Mouse (Mus musculus) T-helper 17 cell (primary cell): ENCODE data around the gene Acot7.

Experiments
- in situ Hi-C, 2 experiments: fragments of 300-600 bp; cut with MboI, MseI; formaldehyde crosslinking; loops; 1 replicate in 1 of 2; 2 replicates in 1 of 2; pipeline ENCODE4 v1.15.1; 2025; ENCODE audit warnings: high pct_unique_total_duplicates in 2 of 2

Gene Acot7

DNA sequence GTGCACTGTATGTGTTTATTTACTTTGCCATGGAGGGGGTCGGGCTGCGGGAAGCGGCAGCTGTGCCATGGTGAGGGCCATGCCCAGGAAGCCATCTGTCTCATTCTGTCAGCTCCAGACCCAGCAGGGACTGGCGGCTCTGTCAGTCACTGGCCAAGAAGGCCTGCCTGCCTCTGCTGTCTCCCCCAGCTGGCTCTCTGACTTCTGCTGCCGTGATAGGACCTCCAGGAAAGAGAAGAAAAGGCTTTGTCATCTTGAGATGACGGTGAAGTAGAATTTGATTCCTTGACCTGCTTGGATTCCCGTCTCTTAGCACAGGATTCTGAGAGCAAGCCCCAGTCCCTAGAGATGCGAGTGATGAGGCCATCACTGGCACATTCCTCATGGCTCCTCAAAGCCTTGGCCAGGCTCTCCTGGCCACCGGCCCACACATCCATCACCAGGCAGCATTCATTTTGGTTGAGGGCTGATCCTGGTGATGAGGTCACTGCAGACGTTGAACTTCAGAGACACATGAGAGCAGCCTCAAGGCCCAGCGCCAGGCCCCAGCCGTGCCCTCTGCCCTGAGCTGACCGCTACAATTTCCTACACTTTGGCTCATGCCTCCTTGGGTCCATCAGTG lies 89.9 kb downstream of the Acot7 start:
- in situ Hi-C loops = no loop called here

DNA sequence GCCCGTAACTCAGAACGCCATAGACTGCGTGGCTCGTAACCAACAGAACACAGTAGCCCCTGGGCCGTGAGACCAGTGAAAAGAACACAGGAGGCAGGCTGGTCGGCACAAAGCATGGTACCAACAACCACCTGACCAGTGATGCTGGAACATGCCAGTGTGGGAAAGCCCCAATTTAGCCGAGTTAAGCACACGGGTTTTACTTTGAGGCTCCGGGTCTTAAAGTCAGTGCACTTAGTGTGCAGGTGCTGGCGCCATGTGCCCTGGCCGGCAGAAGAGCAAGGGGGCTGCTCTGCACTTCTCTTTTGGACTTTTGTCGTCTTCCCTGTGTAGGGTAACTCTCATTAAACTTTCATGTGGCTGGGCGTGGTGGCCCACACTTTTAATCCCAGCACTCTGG lies 92.0 kb downstream of the Acot7 start:
- in situ Hi-C loops = loop anchor here in 1 of 2 experiments (10.0 kb wide), 1 partner anchor 1875 kb away; the partner anchor contains the start of genes Trp73 and Wrap73

DNA sequence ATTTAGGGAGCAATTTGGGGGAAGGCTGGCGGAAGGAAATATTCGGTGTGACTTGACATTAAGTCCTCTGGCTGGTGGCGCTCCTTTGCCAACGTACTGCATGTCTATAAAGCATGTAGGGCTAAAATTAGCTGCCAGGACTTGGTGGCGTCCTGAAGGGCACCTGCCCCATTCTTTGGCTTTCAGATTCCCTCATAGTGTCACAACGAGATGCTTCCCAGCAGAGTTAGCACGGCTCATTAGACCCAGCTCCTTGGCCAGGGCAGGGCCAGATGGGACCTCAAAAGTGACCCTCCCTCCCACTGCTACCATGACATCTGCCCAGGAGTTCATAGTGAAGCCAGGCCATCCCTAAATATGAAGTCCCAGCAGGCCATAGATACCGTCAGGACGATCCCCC lies 92.7 kb downstream of the Acot7 start:
- in situ Hi-C loops = loop anchor here in 1 of 2 experiments (10.0 kb wide), 1 partner anchor 1874 kb away; the partner anchor contains the start of genes Trp73 and Wrap73

DNA sequence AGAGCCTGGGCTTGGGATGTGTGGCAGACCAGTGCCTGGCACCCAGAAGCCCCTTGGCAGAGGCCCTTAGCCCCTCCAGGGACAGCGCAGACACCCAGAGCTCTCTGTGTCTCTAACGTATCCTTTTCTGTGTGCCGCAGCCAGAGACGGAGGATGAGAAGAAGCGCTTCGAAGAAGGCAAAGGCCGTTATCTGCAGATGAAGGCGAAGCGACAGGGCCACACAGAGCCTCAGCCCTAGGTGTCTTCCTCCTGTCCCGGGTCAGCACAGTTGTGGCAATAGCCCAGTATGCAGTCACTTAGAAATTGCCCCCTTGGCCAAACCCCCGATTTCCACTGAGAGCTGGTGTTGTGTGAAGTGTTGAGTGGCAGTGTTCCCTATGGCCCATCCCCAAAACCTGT lies 93.4 kb downstream of the Acot7 start:
- in situ Hi-C loops = loop anchor here in 1 of 2 experiments (10.0 kb wide), 1 partner anchor 1873 kb away; the partner anchor contains the start of genes Trp73 and Wrap73

DNA sequence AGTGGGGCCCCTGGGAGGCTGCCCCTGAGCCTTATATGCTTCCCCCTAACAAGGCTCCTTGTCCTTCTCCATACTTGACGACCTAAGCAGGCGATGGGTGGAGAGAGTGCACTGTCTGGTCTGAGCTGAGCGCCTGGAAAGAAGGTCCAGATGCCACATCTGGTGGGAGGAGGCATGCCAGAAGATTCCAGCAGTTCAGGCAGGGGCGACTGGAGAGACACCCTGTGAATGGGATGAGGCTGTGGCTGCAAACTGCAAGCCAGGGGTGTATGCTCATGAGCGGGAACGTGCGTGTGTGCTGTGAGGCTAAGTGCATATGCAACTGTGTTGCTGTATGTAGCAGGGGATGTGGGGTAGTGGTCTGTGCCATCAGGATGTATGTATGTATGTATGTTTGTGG lies 94.1 kb downstream of the Acot7 start:
- in situ Hi-C loops = loop anchor here in 1 of 2 experiments (10.0 kb wide), 1 partner anchor 1873 kb away; the partner anchor contains the start of genes Trp73 and Wrap73

DNA sequence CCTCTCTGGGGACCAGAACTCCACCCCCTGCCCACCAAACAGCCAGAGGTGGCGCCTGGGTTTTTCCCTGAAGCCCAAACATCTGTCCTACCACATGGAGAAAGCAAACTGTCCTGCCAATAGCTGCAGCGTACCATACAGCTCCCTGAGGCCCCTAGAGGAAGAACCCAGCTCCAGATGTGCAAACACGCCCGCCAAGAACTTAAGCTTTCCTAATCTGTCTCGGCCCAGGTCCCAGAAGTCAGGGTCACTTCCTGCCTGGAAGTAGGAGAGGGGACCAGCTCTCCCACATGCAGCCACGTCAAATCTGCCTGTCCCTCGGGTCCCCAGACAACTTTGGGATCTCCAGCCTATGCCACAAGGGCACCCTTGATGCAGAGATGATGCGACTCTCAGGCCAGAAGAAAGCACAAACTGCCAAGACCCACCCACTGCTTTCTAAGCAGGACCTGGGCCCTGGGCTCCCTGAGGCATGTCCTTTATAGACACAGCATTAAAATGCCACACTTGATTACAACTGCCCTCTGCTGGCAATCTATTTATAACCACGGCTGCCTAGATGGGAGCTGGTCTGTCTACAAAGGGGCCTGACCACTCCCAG lies 94.6 kb downstream of the Acot7 start:
- in situ Hi-C loops = loop anchor here in 1 of 2 experiments (10.0 kb wide), 1 partner anchor 1872 kb away; the partner anchor contains the start of genes Trp73 and Wrap73

DNA sequence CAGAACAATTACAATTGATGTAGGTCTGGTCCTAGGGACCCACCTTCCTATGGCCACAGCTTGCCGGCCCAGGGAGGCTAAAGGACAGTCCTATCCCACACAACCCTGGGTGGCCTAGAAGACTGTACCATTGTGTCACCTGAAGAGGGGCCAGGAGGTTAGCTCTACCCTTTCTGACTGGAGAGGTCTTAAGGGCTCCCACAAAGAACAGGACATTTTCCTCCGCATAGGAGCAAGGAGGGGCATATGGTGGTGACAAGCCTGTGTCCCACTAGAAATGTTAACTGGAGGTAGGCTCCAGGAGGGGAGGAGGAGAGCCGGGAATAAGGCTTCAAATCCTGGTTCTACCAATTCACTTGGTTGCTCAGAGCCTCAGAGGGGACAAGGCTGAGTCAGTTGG lies 95.3 kb downstream of the Acot7 start:
- in situ Hi-C loops = loop anchor here in 1 of 2 experiments (10.0 kb wide), 1 partner anchor 1872 kb away; the partner anchor contains the start of genes Trp73 and Wrap73

DNA sequence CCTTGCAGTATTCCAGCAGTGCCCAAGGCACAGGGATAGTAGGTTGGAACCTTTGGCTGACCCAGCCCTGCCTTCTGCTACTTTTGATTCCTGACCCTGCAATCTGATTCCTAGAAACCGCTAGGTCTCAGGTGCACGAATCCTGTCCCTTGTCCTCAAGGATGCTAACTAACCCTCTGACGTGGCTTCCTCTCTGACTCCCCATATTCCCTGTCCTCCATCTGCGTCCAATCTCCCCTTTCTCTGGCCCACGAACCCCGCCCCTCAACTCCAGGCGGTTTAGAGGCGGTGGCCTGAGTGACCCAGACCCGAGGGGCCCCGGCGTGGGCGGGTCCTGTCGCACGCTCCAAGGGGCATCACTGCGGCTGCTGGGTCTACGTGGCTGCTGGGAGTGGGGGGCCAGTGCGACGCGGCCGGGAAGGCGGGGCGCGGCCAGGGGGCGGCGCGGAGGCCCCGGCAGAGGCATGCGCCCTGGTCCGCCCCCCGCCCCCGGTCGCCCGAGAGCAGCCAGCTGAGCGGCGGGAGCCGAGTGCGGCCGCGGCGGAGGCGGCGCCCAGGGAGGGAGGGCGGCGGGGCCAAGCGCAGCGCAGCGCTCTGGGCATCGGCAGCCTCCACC lies 95.8 kb downstream of the Acot7 start, which contains the start of gene Gpr153:
Gene Gpr153, plus strand, starts transcription at position 612 of the 616 bp plus-strand sequence.
- in situ Hi-C loops = loop anchor here in 1 of 2 experiments (10.0 kb wide), 1 partner anchor 1871 kb away; the partner anchor contains the start of genes Trp73 and Wrap73

DNA sequence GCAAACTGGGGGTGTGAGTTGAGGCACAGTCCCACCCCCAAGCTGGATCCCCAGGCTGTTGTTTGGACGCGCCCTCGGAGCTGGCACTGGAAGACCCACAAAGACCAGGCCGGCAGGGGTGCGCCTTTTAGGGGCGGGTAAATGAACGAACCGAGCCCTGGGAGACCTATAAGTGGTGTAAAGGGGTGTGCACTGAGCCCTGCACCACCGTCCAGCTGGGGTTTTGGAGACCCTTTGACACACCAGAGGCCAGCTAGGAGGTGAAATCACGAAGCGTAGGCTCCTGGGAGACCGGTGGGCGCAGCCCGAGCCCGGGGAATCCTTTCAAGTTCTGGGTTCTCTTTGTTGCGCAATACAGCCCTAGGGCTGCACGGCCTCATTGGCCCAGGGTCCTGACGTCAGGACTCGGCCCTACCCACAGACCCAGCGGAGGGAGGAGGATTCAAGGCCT lies 96.8 kb downstream of the Acot7 start:
- in situ Hi-C loops = loop anchor here in 1 of 2 experiments (10.0 kb wide), 1 partner anchor 1870 kb away; the partner anchor contains the start of genes Trp73 and Wrap73

DNA sequence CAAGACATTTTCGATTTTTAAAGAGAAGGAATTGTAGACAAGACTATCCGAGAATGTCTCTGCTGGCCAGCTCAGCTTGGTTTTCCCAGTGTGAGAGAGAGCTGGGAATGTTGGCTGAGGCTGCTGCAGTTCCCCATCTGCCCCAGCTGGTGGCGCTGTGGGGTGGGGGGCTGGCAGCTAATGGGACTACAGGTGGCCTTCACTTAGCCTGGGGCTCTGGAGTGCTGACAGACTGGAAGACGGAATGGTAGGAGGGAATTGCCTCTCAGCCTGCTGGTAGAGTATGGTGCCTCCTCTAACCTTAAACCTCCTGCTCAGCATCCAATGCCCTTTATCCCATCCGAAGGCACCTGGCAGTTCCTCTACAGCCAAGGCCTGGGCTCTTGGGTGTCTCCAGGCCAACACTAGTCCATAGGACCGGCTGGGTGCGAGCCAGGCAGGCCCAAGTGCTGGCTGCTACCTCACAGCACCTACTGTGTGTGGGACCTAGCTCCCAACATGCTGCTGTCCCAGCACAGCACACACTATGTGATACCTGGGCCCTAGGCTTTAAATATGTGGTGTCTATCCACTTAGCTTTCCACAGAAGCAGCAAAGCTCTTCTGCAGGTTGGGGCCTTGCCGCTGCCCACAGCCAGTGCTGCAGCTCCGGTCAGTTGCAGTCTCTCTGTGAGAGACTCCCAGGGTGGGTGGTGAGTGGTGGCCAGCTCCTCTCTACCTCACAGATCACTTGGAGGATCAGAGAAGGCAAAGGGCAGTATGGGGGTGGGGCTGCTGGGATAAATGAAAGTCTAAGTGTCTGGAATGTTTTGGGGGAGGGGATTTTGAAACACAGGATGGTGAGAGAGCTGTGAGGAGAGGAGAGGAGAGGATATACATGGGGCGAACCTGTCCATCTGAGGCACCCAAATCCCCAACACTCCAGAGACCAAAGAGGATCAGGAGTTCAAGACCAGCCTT lies 98.7 kb downstream of the Acot7 start:
- in situ Hi-C loops = loop anchor here in 1 of 2 experiments (10.0 kb wide), 1 partner anchor 1868 kb away; the partner anchor contains the start of genes Trp73 and Wrap73

DNA sequence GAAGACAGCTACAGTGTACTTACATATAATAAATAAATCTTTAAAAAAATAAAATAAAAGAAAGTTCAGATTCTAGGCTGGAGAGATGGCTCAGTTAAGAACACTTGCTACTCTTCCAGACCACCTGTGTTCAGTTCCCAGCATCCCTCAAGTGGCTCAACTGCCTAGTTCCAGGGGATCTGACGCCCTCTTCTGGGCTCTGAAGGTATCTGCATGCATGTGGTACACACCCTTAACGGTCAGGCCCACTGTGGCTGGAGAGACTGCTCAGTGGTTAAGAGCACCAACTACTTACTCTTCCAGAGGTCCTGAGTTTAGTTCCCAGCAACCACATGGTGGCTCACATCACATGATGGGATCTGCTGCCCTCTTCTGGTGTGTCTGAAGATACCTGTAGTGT lies 100.0 kb downstream of the Acot7 start:
- in situ Hi-C loops = loop anchor here in 1 of 2 experiments (10.0 kb wide), 1 partner anchor 1867 kb away; the partner anchor contains the start of genes Trp73 and Wrap73

DNA sequence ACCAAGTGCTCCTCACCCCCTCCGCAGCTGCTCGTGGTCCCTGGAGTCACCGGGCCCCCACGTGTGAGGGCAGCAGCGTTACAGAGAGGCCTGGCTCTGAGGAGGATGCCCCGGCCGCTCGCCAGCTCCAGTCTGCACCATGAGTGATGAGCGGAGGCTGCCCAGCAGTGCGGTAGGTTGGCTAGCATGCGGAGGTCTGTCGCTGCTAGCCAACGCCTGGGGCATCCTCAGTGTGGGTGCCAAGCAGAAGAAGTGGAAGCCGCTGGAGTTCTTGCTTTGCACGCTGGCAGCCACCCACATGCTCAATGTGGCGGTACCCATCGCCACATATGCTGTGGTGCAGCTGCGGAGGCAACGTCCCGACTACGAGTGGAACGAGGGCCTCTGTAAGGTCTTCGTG lies 101.1 kb downstream of the Acot7 start:
- in situ Hi-C loops = loop anchor here in 1 of 2 experiments (10.0 kb wide), 1 partner anchor 1866 kb away; the partner anchor contains the start of genes Trp73 and Wrap73

DNA sequence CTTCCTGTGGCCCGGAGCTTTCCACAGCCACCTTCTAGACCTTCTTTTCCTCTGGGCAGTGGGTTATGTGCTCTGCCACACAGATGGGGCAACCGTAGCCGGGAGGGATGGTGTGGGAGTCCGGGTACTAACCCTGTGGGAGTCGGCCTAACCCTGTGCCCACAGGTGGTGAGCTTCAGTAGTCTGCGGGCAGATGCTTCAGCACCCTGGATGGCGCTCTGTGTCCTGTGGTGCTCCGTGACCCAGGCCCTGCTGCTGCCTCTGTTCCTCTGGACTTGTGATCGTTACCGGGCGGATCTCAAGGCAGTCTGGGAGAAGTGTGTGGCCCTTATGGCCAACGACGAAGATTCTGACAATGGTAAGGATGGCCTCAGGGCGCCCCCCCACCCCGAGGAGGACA lies 103.7 kb downstream of the Acot7 start:
- in situ Hi-C loops = loop anchor here in 1 of 2 experiments (5.0 kb wide), 2 partner anchors 54 to 104 kb away; partner anchors contain the start of gene Acot7

DNA sequence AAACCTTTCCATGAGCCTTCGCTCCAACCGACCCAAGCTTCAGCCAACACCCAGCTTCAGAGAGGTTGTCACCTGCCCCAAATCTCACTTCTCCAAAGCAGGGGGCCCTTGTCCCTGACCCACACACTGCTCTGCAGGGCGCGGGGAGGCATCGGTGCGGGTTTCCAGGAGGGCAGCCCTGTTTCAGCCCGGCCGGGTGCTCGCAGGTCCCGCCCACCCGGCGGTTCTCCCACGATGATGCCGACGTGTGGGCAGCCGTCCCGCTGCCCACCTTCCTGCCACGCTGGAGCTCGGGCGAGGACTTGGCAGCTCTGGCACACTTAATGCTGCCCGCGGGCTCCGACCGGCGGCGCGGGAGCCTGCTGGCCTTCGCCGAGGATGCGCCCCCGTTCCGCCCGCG lies 104.8 kb downstream of the Acot7 start:
- in situ Hi-C loops = loop anchor here in 1 of 2 experiments (5.0 kb wide), 2 partner anchors 55 to 105 kb away; partner anchors contain the start of gene Acot7

DNA sequence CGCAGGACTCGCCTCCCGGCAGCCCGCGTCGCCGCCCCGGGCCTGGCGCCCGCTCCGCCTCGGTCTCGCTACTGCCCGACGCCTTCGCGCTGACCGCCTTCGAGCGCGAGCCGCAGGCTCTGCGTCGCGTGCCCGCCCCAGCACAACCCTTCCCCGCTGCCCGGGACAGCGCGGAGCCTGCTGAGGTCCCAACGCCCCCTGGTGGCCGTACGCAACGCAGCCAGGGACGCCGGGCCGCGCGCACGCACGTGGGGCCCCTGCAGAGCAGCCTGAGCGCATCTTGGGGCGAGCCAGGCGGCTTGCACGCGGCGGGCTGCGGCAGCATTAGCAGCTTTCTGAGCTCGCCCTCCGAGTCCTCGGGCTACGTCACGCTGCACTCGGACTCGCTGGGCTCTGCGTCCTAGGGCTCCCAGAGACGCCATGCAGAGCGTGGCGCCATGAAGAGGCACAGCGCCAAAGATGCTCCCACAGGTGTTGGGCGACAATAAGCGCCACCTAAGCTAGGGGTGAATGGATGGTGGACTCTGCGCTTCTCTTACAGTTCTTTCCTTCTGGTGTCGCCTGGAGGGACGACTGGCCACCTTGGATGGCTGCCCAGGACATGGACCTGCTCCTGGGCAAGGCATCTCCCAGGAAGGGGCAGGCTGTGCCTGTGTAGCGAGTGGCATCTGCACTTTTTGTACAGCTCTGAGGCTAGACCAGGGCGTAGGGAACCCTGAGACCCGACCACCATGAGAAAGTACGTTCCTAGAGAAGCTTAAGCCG lies 105.4 kb downstream of the Acot7 start:
- in situ Hi-C loops = loop anchor here in 1 of 2 experiments (5.0 kb wide), 2 partner anchors 56 to 106 kb away; partner anchors contain the start of gene Acot7

DNA sequence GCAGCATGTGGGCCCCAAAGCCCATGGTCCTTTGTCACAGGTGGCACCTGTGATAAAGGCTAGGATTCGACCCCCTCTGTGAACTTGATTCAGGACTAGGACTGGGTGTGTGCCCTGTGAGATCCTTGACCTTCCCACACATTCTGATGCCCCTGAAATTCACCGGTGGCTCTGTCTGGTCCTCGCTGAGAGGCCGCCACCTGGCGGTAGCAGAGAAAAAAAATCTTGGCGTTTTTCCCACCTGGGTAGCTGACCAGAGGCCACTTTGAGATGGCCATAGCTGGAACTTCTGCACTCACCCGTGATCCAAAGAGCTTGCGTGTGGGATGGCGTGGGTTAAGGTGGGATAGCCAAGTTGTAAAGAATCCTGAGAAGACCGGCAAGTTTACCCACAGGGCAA lies 107.6 kb downstream of the Acot7 start:
- in situ Hi-C loops = loop anchor here in 1 of 2 experiments (5.0 kb wide), 1 partner anchor 113 kb away; no protein-coding TSS in a partner anchor

DNA sequence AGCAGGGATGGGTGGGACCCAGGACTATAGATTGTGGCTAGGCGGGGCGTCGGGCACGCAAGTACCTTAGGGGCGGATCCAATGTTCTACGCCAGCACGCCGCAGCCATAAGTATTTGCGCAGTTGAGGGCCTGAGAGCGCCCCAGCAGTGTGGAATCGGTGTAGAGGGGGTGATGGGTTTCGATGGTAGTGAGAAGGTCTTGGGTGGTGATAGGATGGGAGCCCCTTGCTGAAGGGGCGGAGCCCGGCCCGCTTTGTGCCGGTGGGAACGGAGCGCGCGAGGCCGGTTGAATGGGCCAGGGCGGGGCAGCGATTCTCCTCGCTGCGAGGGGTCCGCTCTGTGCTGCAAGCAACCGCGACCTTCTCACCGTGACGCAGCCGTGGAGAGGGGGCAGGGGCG lies 108.2 kb downstream of the Acot7 start:
- in situ Hi-C loops = loop anchor here in 1 of 2 experiments (5.0 kb wide), 1 partner anchor 114 kb away; no protein-coding TSS in a partner anchor

DNA sequence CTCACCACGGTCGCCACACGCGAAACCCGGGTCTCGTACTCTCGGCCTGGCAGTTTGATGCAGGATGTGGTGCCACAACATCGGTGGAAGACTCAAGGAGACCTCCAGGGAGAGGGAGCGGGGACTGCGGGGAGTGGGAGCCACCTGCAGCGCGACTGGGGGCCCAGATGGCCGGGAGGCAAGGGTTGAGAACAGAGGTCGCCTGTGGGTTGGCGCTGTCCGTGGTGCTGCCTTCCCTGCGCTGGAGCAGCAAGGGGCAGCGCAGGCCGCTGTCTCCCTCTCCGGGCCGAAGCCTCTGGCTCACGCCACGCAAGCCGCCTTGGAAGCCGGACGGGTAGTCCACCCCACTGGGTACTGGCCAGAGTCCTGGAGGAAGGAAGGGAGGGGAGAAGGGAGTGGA lies 109.0 kb downstream of the Acot7 start:
- in situ Hi-C loops = loop anchor here in 1 of 2 experiments (5.0 kb wide), 1 partner anchor 115 kb away; no protein-coding TSS in a partner anchor
